Mouse (Mus musculus): ENCODE measurements around the gene Srgap2. TPM values are rescaled to one million over a fixed set of nuclear protein-coding genes. Genes with fewer than 3 reads are reported as not detected.

Gene Srgap2
- polyA plus RNA-seq, 1 experiment from 2014 or later, result 35.1 TPM

- H3K9me3 ChIP-seq (ENCODE audit: control insufficient read depth, low read length), result no peaks in the 10 kb centered on the region
- peak; percentile 53; the same call in 1 of the 2 replicates for ATAC-seq
- H3K9ac ChIP-seq (replicated peaks; ENCODE audit: low read depth, low read length), result no peak overlapping the region
- 16% methylated on average over 1 of the region's 1 CpGs for WGBS
- H3K27me3 ChIP-seq (replicated peaks; ENCODE audit: control insufficient read depth, insufficient read depth, low read length), result no peaks in the 10 kb centered on the region
- no peaks in the 10 kb centered on the region for H3K36me3 ChIP-seq (ENCODE audit: control insufficient read depth, insufficient read depth)
- no peak overlapping the region for H3K4me2 ChIP-seq (ENCODE audit: low read length)
- H3K4me1 ChIP-seq (replicated peaks; ENCODE audit: control insufficient read depth, insufficient read depth, low read length), result peaks cover 14% of the 10 kb centered on the region
- no peak overlapping the region for H3K27ac ChIP-seq (ENCODE audit: low read length)
- no peak overlapping the region for H3K4me3 ChIP-seq (replicated peaks; ENCODE audit: low read length)
Observed at GRCm38 (mm10) chr1:131462541-131463067, 64.5 kb downstream of the Srgap2 start.

GRCm38 (mm10) chr1:131460914-131461530 lies 66.1 kb downstream of the Srgap2 start:
- Histone ChIP-seq H3K9ac (replicated peaks; ENCODE audit: low read depth, low read length) (no peak overlapping the region), H3K4me2 (ENCODE audit: low read length) (no peak overlapping the region), H3K27ac (ENCODE audit: low read length) (peak overlapping the region; percentile 44), H3K4me3 (replicated peaks; ENCODE audit: low read length) (no peak overlapping the region), H3K4me1 (replicated peaks; ENCODE audit: control insufficient read depth, insufficient read depth, low read length) (peaks cover 14% of the 10 kb centered on the region), H3K9me3 (ENCODE audit: control insufficient read depth, low read length) (no peaks in the 10 kb centered on the region), H3K36me3 (ENCODE audit: control insufficient read depth, insufficient read depth) (no peaks in the 10 kb centered on the region), H3K27me3 (replicated peaks; ENCODE audit: control insufficient read depth, insufficient read depth, low read length) (no peaks in the 10 kb centered on the region)
- ATAC-seq, result peak; percentile 51
- WGBS, result 25% methylated on average over 1 of the region's 1 CpGs

- Histone ChIP-seq H3K27ac (ENCODE audit: low read length) (no peak overlapping the region), H3K4me1 (replicated peaks; ENCODE audit: control insufficient read depth, insufficient read depth, low read length) (peaks cover 20% of the 10 kb centered on the region), H3K9me3 (ENCODE audit: control insufficient read depth, low read length) (no peaks in the 10 kb centered on the region), H3K4me2 (ENCODE audit: low read length) (no peak overlapping the region), H3K27me3 (replicated peaks; ENCODE audit: control insufficient read depth, insufficient read depth, low read length) (no peaks in the 10 kb centered on the region), H3K36me3 (ENCODE audit: control insufficient read depth, insufficient read depth) (no peaks in the 10 kb centered on the region), H3K4me3 (replicated peaks; ENCODE audit: low read length) (no peak overlapping the region), H3K9ac (replicated peaks; ENCODE audit: low read depth, low read length) (no peak overlapping the region)
- ATAC-seq, result no peak
- WGBS, result 81% methylated on average over 3 of the region's 3 CpGs
Observed at GRCm38 (mm10) chr1:131455355-131455890, 71.7 kb downstream of the Srgap2 start.

GRCm38 (mm10) chr1:131454386-131454785 lies 72.8 kb downstream of the Srgap2 start:
- Histone ChIP-seq H3K4me2 (ENCODE audit: low read length) (no peak overlapping the region), H3K27me3 (replicated peaks; ENCODE audit: control insufficient read depth, insufficient read depth, low read length) (no peaks in the 10 kb centered on the region), H3K36me3 (ENCODE audit: control insufficient read depth, insufficient read depth) (no peaks in the 10 kb centered on the region), H3K4me3 (replicated peaks; ENCODE audit: low read length) (no peak overlapping the region), H3K4me1 (replicated peaks; ENCODE audit: control insufficient read depth, insufficient read depth, low read length) (peaks cover 16% of the 10 kb centered on the region), H3K9me3 (ENCODE audit: control insufficient read depth, low read length) (no peaks in the 10 kb centered on the region), H3K27ac (ENCODE audit: low read length) (no peak overlapping the region), H3K9ac (replicated peaks; ENCODE audit: low read depth, low read length) (no peak overlapping the region)
- WGBS, result 85% methylated on average over 2 of the region's 2 CpGs
- no peak for ATAC-seq

GRCm38 (mm10) chr1:131453335-131453734 lies 73.8 kb downstream of the Srgap2 start:
- Histone ChIP-seq H3K4me3 (replicated peaks; ENCODE audit: low read length) (no peak overlapping the region), H3K36me3 (ENCODE audit: control insufficient read depth, insufficient read depth) (no peaks in the 10 kb centered on the region), H3K9ac (replicated peaks; ENCODE audit: low read depth, low read length) (no peak overlapping the region), H3K9me3 (ENCODE audit: control insufficient read depth, low read length) (no peaks in the 10 kb centered on the region), H3K27me3 (replicated peaks; ENCODE audit: control insufficient read depth, insufficient read depth, low read length) (no peaks in the 10 kb centered on the region), H3K4me2 (ENCODE audit: low read length) (no peak overlapping the region), H3K27ac (ENCODE audit: low read length) (no peak overlapping the region), H3K4me1 (replicated peaks; ENCODE audit: control insufficient read depth, insufficient read depth, low read length) (peaks cover 16% of the 10 kb centered on the region)
- ATAC-seq, result peak; percentile 45; the same call in 1 of the 2 replicates
- WGBS, result 7% methylated on average over 1 of the region's 1 CpGs

GRCm38 (mm10) chr1:131448373-131448772 lies 78.8 kb downstream of the Srgap2 start:
- Histone ChIP-seq H3K27me3 (replicated peaks; ENCODE audit: control insufficient read depth, insufficient read depth, low read length) (no peaks in the 10 kb centered on the region), H3K4me3 (replicated peaks; ENCODE audit: low read length) (no peak overlapping the region), H3K36me3 (ENCODE audit: control insufficient read depth, insufficient read depth) (no peaks in the 10 kb centered on the region), H3K27ac (ENCODE audit: low read length) (no peak overlapping the region), H3K4me1 (replicated peaks; ENCODE audit: control insufficient read depth, insufficient read depth, low read length) (peaks cover 9% of the 10 kb centered on the region), H3K9me3 (ENCODE audit: control insufficient read depth, low read length) (no peaks in the 10 kb centered on the region), H3K4me2 (ENCODE audit: low read length) (no peak overlapping the region), H3K9ac (replicated peaks; ENCODE audit: low read depth, low read length) (no peak overlapping the region)
- no peak for ATAC-seq
- WGBS, result 87% methylated on average over 5 of the region's 5 CpGs

- Histone ChIP-seq H3K4me1 (replicated peaks; ENCODE audit: control insufficient read depth, insufficient read depth, low read length) (0 out of 2 replicates have a peak, but pooled peaks cover 1% of the 10 kb centered on the region), H3K4me2 (ENCODE audit: low read length) (no peak overlapping the region), H3K9ac (replicated peaks; ENCODE audit: low read depth, low read length) (no peak overlapping the region), H3K36me3 (ENCODE audit: control insufficient read depth, insufficient read depth) (no peaks in the 10 kb centered on the region), H3K27me3 (replicated peaks; ENCODE audit: control insufficient read depth, insufficient read depth, low read length) (no peaks in the 10 kb centered on the region), H3K4me3 (replicated peaks; ENCODE audit: low read length) (no peak overlapping the region), H3K27ac (ENCODE audit: low read length) (no peak overlapping the region), H3K9me3 (ENCODE audit: control insufficient read depth, low read length) (no peaks in the 10 kb centered on the region)
- WGBS, result 99% methylated on average over 3 of the region's 3 CpGs
- no peak for ATAC-seq
Observed at GRCm38 (mm10) chr1:131447333-131447732, 79.8 kb downstream of the Srgap2 start.

GRCm38 (mm10) chr1:131446577-131446976 lies 80.6 kb downstream of the Srgap2 start:
- Histone ChIP-seq H3K36me3 (ENCODE audit: control insufficient read depth, insufficient read depth) (no peaks in the 10 kb centered on the region), H3K4me3 (replicated peaks; ENCODE audit: low read length) (no peak overlapping the region), H3K4me1 (replicated peaks; ENCODE audit: control insufficient read depth, insufficient read depth, low read length) (no peaks in the 10 kb centered on the region), H3K27me3 (replicated peaks; ENCODE audit: control insufficient read depth, insufficient read depth, low read length) (no peaks in the 10 kb centered on the region), H3K4me2 (ENCODE audit: low read length) (no peak overlapping the region), H3K27ac (ENCODE audit: low read length) (no peak overlapping the region), H3K9ac (replicated peaks; ENCODE audit: low read depth, low read length) (no peak overlapping the region), H3K9me3 (ENCODE audit: control insufficient read depth, low read length) (no peaks in the 10 kb centered on the region)
- no peak for ATAC-seq
- WGBS, result 98% methylated on average over 4 of the region's 4 CpGs

GRCm38 (mm10) chr1:131438556-131438955 lies 88.6 kb downstream of the Srgap2 start:
- no peak overlapping the region for H3K4me3 ChIP-seq (replicated peaks; ENCODE audit: low read length)
- H3K9ac ChIP-seq (replicated peaks; ENCODE audit: low read depth, low read length), result no peak overlapping the region
- ATAC-seq, result no peak
- no peak overlapping the region for H3K27ac ChIP-seq (ENCODE audit: low read length)
- WGBS, result 86% methylated on average over 11 of the region's 11 CpGs
- H3K4me1 ChIP-seq (replicated peaks; ENCODE audit: control insufficient read depth, insufficient read depth, low read length), result peaks cover 7% of the 10 kb centered on the region
- no peaks in the 10 kb centered on the region for H3K9me3 ChIP-seq (ENCODE audit: control insufficient read depth, low read length)
- no peaks in the 10 kb centered on the region for H3K36me3 ChIP-seq (ENCODE audit: control insufficient read depth, insufficient read depth)
- H3K4me2 ChIP-seq (ENCODE audit: low read length), result no peak overlapping the region
- no peaks in the 10 kb centered on the region for H3K27me3 ChIP-seq (replicated peaks; ENCODE audit: control insufficient read depth, insufficient read depth, low read length)
